Mouse (Mus musculus): ENCODE measurements around the gene Cdcp1. TPM values are rescaled to one million over a fixed set of nuclear protein-coding genes. Genes with fewer than 3 reads are reported as not detected.

The Cdcp1 gene
- polyA plus RNA-seq, 1 experiment from 2014 or later, result 1.2 TPM

GRCm38 (mm10) chr9:123200116-123200515 is 15.7 kb downstream of the Cdcp1 start:
- no peaks in the 10 kb centered on the region for H3K4me1 ChIP-seq (ENCODE audit: insufficient read depth)
- H3K27ac ChIP-seq (ENCODE audit: low read depth), result no peak overlapping the region
- no peak overlapping the region for H3K4me2 ChIP-seq (ENCODE audit: low read depth, low read length)
- DNase-seq (no peak), ATAC-seq (no peak)
- WGBS (ENCODE audit: insufficient replicate concordance), result 62% methylated on average over 3 of the region's 3 CpGs
- H3K36me3 ChIP-seq (replicated peaks; ENCODE audit: insufficient read depth, low read length), result no peaks in the 10 kb centered on the region
- TF ChIP-seq EP300 (IDR thresholded peaks at IDR 0.05; ENCODE audit: low read depth), result no peak
- TF ChIP-seq CTCF (IDR thresholded peaks at IDR 0.05; ENCODE audit: low read depth), result no peak
- H3K9ac ChIP-seq (replicated peaks), result no peak overlapping the region
- no peak overlapping the region for H3K4me3 ChIP-seq (ENCODE audit: low read depth, low read length)
- no peaks in the 10 kb centered on the region for H3K27me3 ChIP-seq (ENCODE audit: insufficient read depth, low read length)
- H3K9me3 ChIP-seq (ENCODE audit: low read length), result no peaks in the 10 kb centered on the region

GRCm38 (mm10) chr9:123188271-123188670 is 27.6 kb downstream of the Cdcp1 start:
- Histone ChIP-seq H3K9ac (replicated peaks) (no peak overlapping the region), H3K27ac (ENCODE audit: low read depth) (no peak overlapping the region), H3K4me2 (ENCODE audit: low read depth, low read length) (no peak overlapping the region), H3K36me3 (replicated peaks; ENCODE audit: insufficient read depth, low read length) (no peaks in the 10 kb centered on the region), H3K27me3 (ENCODE audit: insufficient read depth, low read length) (no peaks in the 10 kb centered on the region), H3K4me3 (ENCODE audit: low read depth, low read length) (no peak overlapping the region), H3K9me3 (ENCODE audit: low read length) (no peaks in the 10 kb centered on the region), H3K4me1 (ENCODE audit: insufficient read depth) (no peaks in the 10 kb centered on the region)
- no peak for ATAC-seq
- TF ChIP-seq EP300 (IDR thresholded peaks at IDR 0.05; ENCODE audit: low read depth) (no peak), CTCF (IDR thresholded peaks at IDR 0.05; ENCODE audit: low read depth) (no peak)
- WGBS (ENCODE audit: insufficient replicate concordance), result 59% methylated on average over 2 of the region's 2 CpGs
- no peak for DNase-seq

- Histone ChIP-seq H3K4me2 (ENCODE audit: low read depth, low read length) (no peak overlapping the region), H3K27ac (ENCODE audit: low read depth) (no peak overlapping the region), H3K9me3 (ENCODE audit: low read length) (no peaks in the 10 kb centered on the region), H3K36me3 (replicated peaks; ENCODE audit: insufficient read depth, low read length) (no peaks in the 10 kb centered on the region), H3K27me3 (ENCODE audit: insufficient read depth, low read length) (no peaks in the 10 kb centered on the region), H3K4me1 (ENCODE audit: insufficient read depth) (no peaks in the 10 kb centered on the region), H3K4me3 (ENCODE audit: low read depth, low read length) (no peak overlapping the region), H3K9ac (replicated peaks) (no peak overlapping the region)
- WGBS (ENCODE audit: insufficient replicate concordance), result 86% methylated on average over 5 of the region's 5 CpGs
- ATAC-seq (no peak), DNase-seq (no peak)
- no peak for TF ChIP-seq CTCF (IDR thresholded peaks at IDR 0.05; ENCODE audit: low read depth)
- no peak for TF ChIP-seq EP300 (IDR thresholded peaks at IDR 0.05; ENCODE audit: low read depth)
These were observed 28.2 kb downstream of the Cdcp1 start for GRCm38 (mm10) chr9:123187589-123187988.

- H3K4me3 ChIP-seq (ENCODE audit: low read depth, low read length), result no peak overlapping the region
- DNase-seq (no peak), ATAC-seq (no peak)
- H3K4me2 ChIP-seq (ENCODE audit: low read depth, low read length), result no peak overlapping the region
- no peak overlapping the region for H3K27ac ChIP-seq (ENCODE audit: low read depth)
- no peaks in the 10 kb centered on the region for H3K27me3 ChIP-seq (ENCODE audit: insufficient read depth, low read length)
- H3K4me1 ChIP-seq (ENCODE audit: insufficient read depth), result no peaks in the 10 kb centered on the region
- TF ChIP-seq EP300 (IDR thresholded peaks at IDR 0.05; ENCODE audit: low read depth) (no peak), CTCF (IDR thresholded peaks at IDR 0.05; ENCODE audit: low read depth) (no peak)
- no peaks in the 10 kb centered on the region for H3K36me3 ChIP-seq (replicated peaks; ENCODE audit: insufficient read depth, low read length)
- WGBS (ENCODE audit: insufficient replicate concordance), result 76% methylated on average over 5 of the region's 5 CpGs
- no peaks in the 10 kb centered on the region for H3K9me3 ChIP-seq (ENCODE audit: low read length)
- no peak overlapping the region for H3K9ac ChIP-seq (replicated peaks)
These were observed 29.7 kb downstream of the Cdcp1 start for GRCm38 (mm10) chr9:123186151-123186550.

GRCm38 (mm10) chr9:123185546-123185945 is 30.3 kb downstream of the Cdcp1 start:
- DNase-seq (no peak), ATAC-seq (no peak)
- H3K9me3 ChIP-seq (ENCODE audit: low read length), result no peaks in the 10 kb centered on the region
- H3K27me3 ChIP-seq (ENCODE audit: insufficient read depth, low read length), result no peaks in the 10 kb centered on the region
- no peak overlapping the region for H3K9ac ChIP-seq (replicated peaks)
- no peaks in the 10 kb centered on the region for H3K36me3 ChIP-seq (replicated peaks; ENCODE audit: insufficient read depth, low read length)
- no peak overlapping the region for H3K4me3 ChIP-seq (ENCODE audit: low read depth, low read length)
- no peak overlapping the region for H3K27ac ChIP-seq (ENCODE audit: low read depth)
- TF ChIP-seq EP300 (IDR thresholded peaks at IDR 0.05; ENCODE audit: low read depth) (no peak), CTCF (IDR thresholded peaks at IDR 0.05; ENCODE audit: low read depth) (no peak)
- WGBS (ENCODE audit: insufficient replicate concordance), result 27% methylated on average over 2 of the region's 2 CpGs
- H3K4me1 ChIP-seq (ENCODE audit: insufficient read depth), result no peaks in the 10 kb centered on the region
- no peak overlapping the region for H3K4me2 ChIP-seq (ENCODE audit: low read depth, low read length)

- whole genome bisulfite sequencing (ENCODE audit: insufficient replicate concordance), result 54% methylated on average over 8 of the region's 8 CpGs
- no peak for ATAC-seq
These were observed 32.6 kb downstream of the Cdcp1 start for GRCm38 (mm10) chr9:123183226-123183625.

GRCm38 (mm10) chr9:123180003-123180402 is 35.8 kb downstream of the Cdcp1 start:
- TF ChIP-seq CTCF (IDR thresholded peaks at IDR 0.05; ENCODE audit: low read depth), result no peak
- TF ChIP-seq EP300 (IDR thresholded peaks at IDR 0.05; ENCODE audit: low read depth), result no peak
- WGBS (ENCODE audit: insufficient replicate concordance), result 79% methylated on average over 6 of the region's 6 CpGs
- Histone ChIP-seq H3K9ac (replicated peaks) (no peak overlapping the region), H3K4me3 (ENCODE audit: low read depth, low read length) (no peak overlapping the region), H3K4me1 (ENCODE audit: insufficient read depth) (no peaks in the 10 kb centered on the region), H3K36me3 (replicated peaks; ENCODE audit: insufficient read depth, low read length) (no peaks in the 10 kb centered on the region), H3K27me3 (ENCODE audit: insufficient read depth, low read length) (no peaks in the 10 kb centered on the region), H3K9me3 (ENCODE audit: low read length) (no peaks in the 10 kb centered on the region), H3K4me2 (ENCODE audit: low read depth, low read length) (no peak overlapping the region), H3K27ac (ENCODE audit: low read depth) (no peak overlapping the region)
- ATAC-seq, result no peak
- no peak for DNase-seq

More at GRCm38 (mm10) chr9:123183226-123183625, 32.6 kb downstream of the Cdcp1 start:
- Histone ChIP-seq H3K9ac (replicated peaks) (no peak overlapping the region), H3K27me3 (ENCODE audit: insufficient read depth, low read length) (no peaks in the 10 kb centered on the region), H3K9me3 (ENCODE audit: low read length) (no peaks in the 10 kb centered on the region), H3K4me2 (ENCODE audit: low read depth, low read length) (no peak overlapping the region), H3K27ac (ENCODE audit: low read depth) (no peak overlapping the region), H3K36me3 (replicated peaks; ENCODE audit: insufficient read depth, low read length) (no peaks in the 10 kb centered on the region), H3K4me1 (ENCODE audit: insufficient read depth) (no peaks in the 10 kb centered on the region), H3K4me3 (ENCODE audit: low read depth, low read length) (no peak overlapping the region)
- DNase-seq, result no peak
- TF ChIP-seq EP300 (IDR thresholded peaks at IDR 0.05; ENCODE audit: low read depth) (no peak), CTCF (IDR thresholded peaks at IDR 0.05; ENCODE audit: low read depth) (no peak)
